Mouse (Mus musculus) liver, embryonic 11.5 days (tissue): ENCODE results near the gene Hmg20a. TPM values are rescaled to one million over a fixed set of nuclear protein-coding genes. Genes with fewer than 3 reads are reported as not detected.

ENCODE experiments used
- ATAC-seq: fragments of 200-750 bp; cut with Nextera tagmentation; replicated peaks from 2 replicates; pipeline ENCODE4 v1.8.0; 2017; ENCODE audit warnings: moderate number of reproducible peaks, mild to moderate bottlenecking, moderate TSS enrichment, moderate library complexity; ENCODE audit not compliant: low FRiP score
- DNase-seq: peaks from one replicate; pipeline ENCODE4 v3.0.0-alpha.2; 2017; ENCODE audit warnings: low spot score
- H3K27ac ChIP-seq: fragments of 300-500 bp; sonication (generic); 2 replicates; pipeline ENCODE4 v1.5.1; 2014; ENCODE audit warnings: mild to moderate bottlenecking, low read depth, low read length, control low read depth
- H3K27me3 ChIP-seq: fragments of 300-500 bp; sonication (generic); replicated peaks from 2 replicates; pipeline ENCODE4 v1.6.1; 2014; ENCODE audit warnings: low read length, mixed read lengths; ENCODE audit not compliant: control insufficient read depth, insufficient read depth
- H3K36me3 ChIP-seq: fragments of 300-500 bp; sonication (generic); 2 replicates; pipeline ENCODE4 v1.6.1; 2014; ENCODE audit warnings: mild to moderate bottlenecking, low read length, moderate library complexity, mixed read lengths; ENCODE audit not compliant: control insufficient read depth, insufficient read depth
- H3K4me1 ChIP-seq: fragments of 300-500 bp; sonication (generic); replicated peaks from 2 replicates; pipeline ENCODE4 v1.6.1; 2014; ENCODE audit warnings: low read length, mixed read lengths; ENCODE audit not compliant: control insufficient read depth, insufficient read depth
- H3K4me2 ChIP-seq: fragments of 300-500 bp; sonication (generic); 2 replicates; pipeline ENCODE4 v1.6.1; 2014; ENCODE audit warnings: mild to moderate bottlenecking, control low read depth, moderate library complexity
- H3K4me3 ChIP-seq: fragments of 300-500 bp; sonication (generic); 2 replicates; pipeline ENCODE4 v1.5.1; 2014; ENCODE audit warnings: low read depth, low read length, control low read depth
- H3K9ac ChIP-seq: fragments of 300-500 bp; sonication (generic); 2 replicates; pipeline ENCODE4 v1.6.1; 2014; ENCODE audit warnings: low read depth, low read length, control low read depth
- H3K9me3 ChIP-seq: fragments of 300-500 bp; sonication (generic); 2 replicates; pipeline ENCODE4 v1.6.1; 2016; ENCODE audit warnings: low read length, inconsistent platforms, mixed read lengths; ENCODE audit not compliant: control insufficient read depth
- WGBS: fragments of 180-500 bp; shearing (Covaris S2); extraction: QIAGEN DNeasy Blood & Tissue Kit; methylation state at CpG from one replicate; pipeline ENCODE4 v1.1.7; 2014; 5-methylcytosine and 5-hydroxymethylcytosine counted together
- polyA plus RNA-seq: library from polyadenylated mRNA; unstranded; fragments of >200 nt; fragmentation: Nextera tagmentation; extraction: Ambion mirVana; gene quantifications from 2 replicates; pipeline ENCODE4 v1.2.1, GENCODE M21; 2014

Hmg20a gene
- 38.0 and 42.2 TPM in 2 replicates for polyA plus RNA-seq

DNA sequence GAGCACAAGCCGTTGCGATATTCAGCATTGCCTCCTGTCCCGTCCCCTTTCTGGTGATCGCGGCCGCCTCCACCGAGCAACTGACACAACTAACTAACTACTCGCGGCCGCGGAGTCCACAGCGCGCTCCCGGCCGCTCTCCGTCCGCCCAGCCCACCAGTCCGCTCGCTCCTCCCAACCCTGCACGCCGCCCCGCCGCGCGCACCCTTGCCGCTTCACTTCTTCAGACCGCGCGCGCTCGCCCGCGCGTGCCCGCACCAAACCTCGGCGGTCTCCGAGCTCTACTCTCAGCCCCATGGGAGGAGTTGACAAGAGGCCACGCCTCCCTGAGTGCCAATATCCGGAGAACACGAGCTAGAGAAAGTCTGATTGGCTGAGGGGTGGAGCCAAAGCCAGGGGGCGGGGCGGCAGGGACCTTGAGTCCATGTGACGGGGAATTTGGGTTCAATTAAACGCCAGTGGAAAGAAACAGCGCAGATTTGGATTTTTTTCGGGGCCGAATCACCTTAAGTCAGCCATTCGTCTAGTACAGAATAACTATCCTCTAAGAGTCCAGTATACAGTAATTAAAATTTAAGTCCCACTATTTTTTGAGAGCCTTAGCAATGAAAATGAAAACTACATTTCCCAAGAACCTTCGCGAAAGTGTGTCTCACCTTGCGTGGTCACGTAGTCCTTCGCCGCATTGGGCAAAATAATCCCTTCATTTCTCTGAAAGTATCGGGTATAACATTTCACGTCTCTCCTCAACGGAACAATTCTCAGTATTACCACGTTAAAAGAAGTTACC, at the start of gene Hmg20a, which contains the start of gene Peak1:
Gene Hmg20a, plus strand, starts transcription at position 662 of the 790 bp plus-strand sequence.
Gene Peak1, minus strand, starts transcription at position 120 of the 790 bp plus-strand sequence.
- WGBS = under 1% methylated on average over 59 of the region's 59 CpGs
- peaks cover 19% of the 10 kb centered on the region for H3K4me1 ChIP-seq
- peak; percentile 91 for ATAC-seq

DNA sequence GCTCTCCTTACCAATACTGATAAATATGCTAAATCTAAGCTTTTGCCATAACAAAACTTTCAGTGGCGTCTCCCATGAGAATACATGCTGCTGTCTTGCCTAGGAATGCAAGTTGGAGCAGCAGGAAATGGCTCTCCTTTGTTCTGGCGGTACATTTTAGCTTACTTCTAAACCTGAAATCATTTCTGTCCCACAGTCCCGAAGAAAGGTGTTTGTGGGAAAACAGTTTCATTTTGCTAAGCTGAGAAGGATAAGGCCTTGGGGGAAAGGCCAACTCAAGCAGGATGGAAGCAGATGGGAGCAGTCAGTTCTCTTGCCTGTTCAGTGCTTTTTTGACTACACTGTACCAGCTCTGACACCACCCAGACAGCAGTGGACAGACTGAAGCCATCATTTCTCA, 49.6 kb upstream of the Hmg20a start:
- 71% methylated on average over 3 of the region's 3 CpGs for WGBS
- H3K27me3 ChIP-seq = no peaks in the 10 kb centered on the region
- no peak overlapping the region for H3K9ac ChIP-seq
- H3K27ac ChIP-seq = no peak overlapping the region
- ATAC-seq = no peak
- no peak overlapping the region for H3K4me2 ChIP-seq
- H3K36me3 ChIP-seq = no peaks in the 10 kb centered on the region
- H3K9me3 ChIP-seq = no peaks in the 10 kb centered on the region
- no peak for DNase-seq
- no peak overlapping the region for H3K4me3 ChIP-seq
- peaks cover 4% of the 10 kb centered on the region for H3K4me1 ChIP-seq

More for the DNA sequence above, at the start of gene Hmg20a, which contains the start of gene Peak1:
- H3K27me3 ChIP-seq = no peaks in the 10 kb centered on the region
- H3K4me2 ChIP-seq = peak within 1 kb of the TSS; percentile 82
- H3K27ac ChIP-seq = peak within 1 kb of the TSS; percentile 91
- no peaks in the 10 kb centered on the region for H3K36me3 ChIP-seq
- peak within 1 kb of the TSS; percentile 93 for H3K9ac ChIP-seq
- peak within 1 kb of the TSS; percentile 89 for H3K4me3 ChIP-seq
- DNase-seq = peak; percentile 100
- H3K9me3 ChIP-seq = no peaks in the 10 kb centered on the region

DNA sequence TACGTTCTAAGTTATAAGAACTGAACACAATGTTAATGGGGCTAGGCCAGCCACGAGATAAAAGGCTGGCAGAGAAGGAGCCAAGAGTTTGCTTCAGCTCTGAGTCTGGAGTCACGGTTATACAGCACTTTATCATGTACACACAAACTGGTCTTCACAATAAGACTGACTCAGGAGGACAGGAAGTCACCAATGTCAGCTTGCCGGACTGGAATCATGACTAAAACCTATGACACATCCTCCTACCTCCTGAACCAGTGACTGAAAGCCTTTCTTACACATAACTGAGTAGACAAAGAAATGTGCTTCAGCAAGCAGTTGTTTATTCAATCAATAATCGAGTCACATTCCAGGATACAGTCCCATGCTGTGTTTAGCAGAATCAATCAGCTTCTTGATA, 47.7 kb upstream of the Hmg20a start:
- WGBS = 46% methylated on average over 5 of the region's 5 CpGs
- Histone ChIP-seq H3K4me2 (no peak overlapping the region), H3K27me3 (no peaks in the 10 kb centered on the region), H3K27ac (no peak overlapping the region), H3K4me3 (no peak overlapping the region), H3K9me3 (no peaks in the 10 kb centered on the region), H3K36me3 (no peaks in the 10 kb centered on the region), H3K9ac (no peak overlapping the region), H3K4me1 (peaks cover 4% of the 10 kb centered on the region)
- no peak; the same call in 1 of the 2 replicates for ATAC-seq
- no peak for DNase-seq

DNA sequence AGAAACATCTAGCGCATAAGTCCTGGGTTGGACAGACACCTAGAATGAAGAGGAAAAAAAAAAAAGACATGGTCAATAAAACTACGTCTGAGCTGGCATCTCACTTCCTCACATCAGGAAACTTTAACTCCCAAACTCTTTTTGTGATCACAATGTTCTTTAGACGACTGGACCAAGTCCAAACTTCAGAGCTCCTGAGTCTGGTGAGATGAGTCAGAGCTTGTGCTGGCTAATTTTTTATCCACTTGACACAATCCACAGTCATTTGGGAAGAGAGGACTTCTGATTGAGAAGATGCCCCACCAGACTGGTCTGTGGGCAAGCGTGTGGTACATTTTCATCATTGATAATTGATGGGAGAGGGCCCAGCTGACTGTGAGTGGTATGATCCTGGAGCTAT, 44.0 kb upstream of the Hmg20a start:
- 72% methylated on average over 4 of the region's 4 CpGs for WGBS
- no peak for ATAC-seq
- Histone ChIP-seq H3K4me1 (peaks cover 4% of the 10 kb centered on the region), H3K9me3 (no peaks in the 10 kb centered on the region), H3K9ac (no peak overlapping the region), H3K27me3 (no peaks in the 10 kb centered on the region), H3K4me2 (no peak overlapping the region), H3K36me3 (no peaks in the 10 kb centered on the region), H3K4me3 (no peak overlapping the region), H3K27ac (no peak overlapping the region)
- no peak for DNase-seq

DNA sequence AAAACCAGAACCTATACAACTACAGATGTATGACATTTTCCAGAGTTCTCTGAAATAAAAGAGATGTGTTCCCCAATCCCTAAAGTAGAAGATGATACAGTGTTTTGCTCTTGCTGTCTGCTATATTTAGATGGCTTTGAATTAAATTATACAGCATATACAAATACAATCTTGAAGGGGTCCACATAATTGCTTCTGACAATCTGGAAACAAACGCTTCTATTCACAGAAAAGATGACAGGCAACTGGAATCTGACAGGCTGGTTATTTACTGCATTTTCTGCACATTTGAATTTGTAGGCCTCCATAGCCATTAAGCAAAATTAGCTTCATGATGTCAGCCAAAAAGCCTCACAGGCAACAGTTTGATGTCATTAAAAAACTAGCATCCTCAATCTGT, 35.6 kb upstream of the Hmg20a start:
- ATAC-seq = no peak

DNA sequence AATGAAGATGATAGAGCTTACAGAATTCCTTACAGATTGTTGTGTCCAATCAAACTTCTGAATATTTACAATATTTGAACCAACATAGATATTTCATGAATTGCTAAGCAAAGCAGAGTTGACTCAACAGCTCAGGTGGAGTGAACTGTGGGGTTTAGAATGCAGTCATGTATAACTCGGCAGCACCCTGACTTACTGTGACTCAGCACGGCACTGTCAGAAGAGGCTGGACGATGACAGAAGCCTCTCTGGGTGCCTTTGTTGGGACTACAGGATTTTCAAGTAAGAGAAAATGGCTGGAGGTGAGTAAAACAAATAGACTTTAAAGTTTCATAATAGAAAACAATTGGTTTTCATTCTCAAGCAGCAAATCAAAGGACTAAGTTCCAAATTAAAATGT, 25.6 kb upstream of the Hmg20a start:
- 78% methylated on average over 3 of the region's 3 CpGs for WGBS

More for the DNA sequence above, 35.6 kb upstream of the Hmg20a start:
- Histone ChIP-seq H3K9me3 (no peaks in the 10 kb centered on the region), H3K27me3 (no peaks in the 10 kb centered on the region), H3K4me2 (no peak overlapping the region), H3K4me3 (no peak overlapping the region), H3K4me1 (no peaks in the 10 kb centered on the region), H3K36me3 (no peaks in the 10 kb centered on the region), H3K27ac (no peak overlapping the region), H3K9ac (no peak overlapping the region)
- 83% methylated on average over 1 of the region's 1 CpGs for WGBS
- no peak for DNase-seq

DNA sequence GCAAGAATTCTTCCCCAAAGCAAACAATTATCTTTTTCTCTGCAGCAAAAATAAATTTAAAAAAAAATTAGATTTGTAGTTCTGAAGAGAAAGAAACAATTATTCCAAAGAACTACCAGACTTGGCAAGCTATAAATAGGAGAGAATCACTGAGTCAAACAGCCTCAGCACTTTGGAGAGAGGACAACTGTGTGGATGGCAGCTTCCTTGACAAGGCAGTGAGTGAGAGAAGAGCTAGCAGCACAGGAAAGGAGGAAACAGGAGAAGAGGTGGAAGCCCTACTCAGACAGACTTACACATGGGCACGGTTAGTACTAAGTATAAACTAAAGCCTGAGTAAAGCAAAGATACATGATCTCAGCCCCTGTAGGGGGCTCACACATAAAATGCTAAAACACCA, 22.1 kb upstream of the Hmg20a start:
- Histone ChIP-seq H3K9ac (no peak overlapping the region), H3K36me3 (no peaks in the 10 kb centered on the region), H3K27ac (no peak overlapping the region), H3K9me3 (no peaks in the 10 kb centered on the region), H3K4me1 (no peaks in the 10 kb centered on the region), H3K27me3 (no peaks in the 10 kb centered on the region), H3K4me2 (no peak overlapping the region), H3K4me3 (no peak overlapping the region)
- ATAC-seq = no peak
- no peak for DNase-seq
- 19% methylated on average over 1 of the region's 1 CpGs for WGBS

More for the DNA sequence above, 25.6 kb upstream of the Hmg20a start:
- no peaks in the 10 kb centered on the region for H3K9me3 ChIP-seq
- no peak overlapping the region for H3K4me2 ChIP-seq
- H3K4me3 ChIP-seq = no peak overlapping the region
- ATAC-seq (no peak), DNase-seq (no peak)
- no peak overlapping the region for H3K9ac ChIP-seq
- no peaks in the 10 kb centered on the region for H3K4me1 ChIP-seq
- H3K36me3 ChIP-seq = no peaks in the 10 kb centered on the region
- no peak overlapping the region for H3K27ac ChIP-seq
- H3K27me3 ChIP-seq = no peaks in the 10 kb centered on the region

DNA sequence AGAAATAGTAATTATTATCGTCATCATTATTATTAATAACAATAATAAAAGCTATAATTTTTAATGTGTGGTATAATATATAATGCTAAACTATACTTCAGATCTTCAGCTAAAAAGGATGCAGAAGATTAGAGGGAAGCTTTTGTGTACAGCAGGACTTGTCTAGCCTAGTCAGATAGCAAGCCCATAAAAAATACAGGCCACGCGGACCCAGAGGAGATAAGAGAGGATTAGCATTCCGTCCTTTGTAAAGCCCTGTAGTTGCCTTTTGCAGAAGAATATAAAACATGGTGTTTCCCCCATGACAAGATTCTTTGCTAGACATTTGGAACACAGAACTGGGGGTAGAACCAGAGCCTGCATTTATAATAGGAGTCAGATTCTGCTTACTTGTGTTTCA, 13.8 kb upstream of the Hmg20a start:
- H3K4me1 ChIP-seq = peaks cover 9% of the 10 kb centered on the region; the same call in 1 of the 2 replicates
- no peak overlapping the region for H3K4me3 ChIP-seq
- DNase-seq (no peak), ATAC-seq (no peak)
- H3K27ac ChIP-seq = no peak overlapping the region
- no peaks in the 10 kb centered on the region for H3K36me3 ChIP-seq
- no peak overlapping the region for H3K4me2 ChIP-seq
- H3K9ac ChIP-seq = no peak overlapping the region
- WGBS = 40% methylated on average over 4 of the region's 4 CpGs
- no peaks in the 10 kb centered on the region for H3K27me3 ChIP-seq
- H3K9me3 ChIP-seq = no peaks in the 10 kb centered on the region

DNA sequence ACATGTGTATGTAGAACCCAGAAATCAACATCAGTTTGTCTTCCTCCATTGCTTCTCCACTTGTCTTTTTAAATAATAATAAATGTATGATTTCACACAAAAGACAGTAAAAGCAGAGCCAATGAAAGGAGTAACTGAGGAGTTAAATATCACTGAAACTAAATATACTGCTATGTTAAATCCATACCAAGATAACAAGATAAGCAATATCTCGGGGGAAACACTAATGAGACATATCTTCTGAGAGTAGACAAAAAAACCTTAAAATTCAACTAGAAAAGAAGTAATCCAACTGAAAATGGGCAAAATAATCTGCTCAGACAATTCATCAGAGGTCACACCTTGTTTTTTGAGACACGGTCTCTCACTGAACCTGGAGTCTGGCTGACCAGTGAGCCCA, 8.5 kb upstream of the Hmg20a start:
- Histone ChIP-seq H3K36me3 (no peaks in the 10 kb centered on the region), H3K27ac (no peak overlapping the region), H3K4me3 (no peak overlapping the region), H3K4me2 (no peak overlapping the region), H3K9me3 (no peaks in the 10 kb centered on the region), H3K27me3 (no peaks in the 10 kb centered on the region), H3K9ac (no peak overlapping the region), H3K4me1 (peaks cover 7% of the 10 kb centered on the region; the same call in 1 of the 2 replicates)
- DNase-seq (no peak), ATAC-seq (no peak)
- 62% methylated on average over 2 of the region's 2 CpGs for WGBS
